In genomic region chr17:68332225-68332624, GRCm38 (mm10) we compare ENCODE assay signal across 25 mouse cellular contexts. TPM values are rescaled to one million over a fixed set of nuclear protein-coding genes. Genes with fewer than 3 reads are reported as not detected.
DNase-seq lines count a peak whose midpoint lies in the region; ATAC-seq and TF ChIP-seq lines count a peak whose summit lies in the region.
"Had no signal": no experiment of that assay in that cellular context is flagged by ENCODE, and none has a peak within 500 bp of the region (broad histone marks: within the 10 kb centered on the region; RNA-seq: fewer than 3 reads in every experiment).

No protein-coding gene starts in this region.

- no peak overlapping the region for H3K27ac ChIP-seq in kidney, adult 2 months (ENCODE audit: insufficient read depth, low read depth, low read length)
- no peak overlapping the region for H3K27ac ChIP-seq in lung, embryonic 14.5 days (ENCODE audit: low read depth)
- H3K27ac ChIP-seq in MEL (ENCODE audit: control insufficient read depth, low read depth, low read length) = no peak overlapping the region
- H3K27ac ChIP-seq in heart, embryonic 12.5 days (ENCODE audit: poor library complexity, severe bottlenecking) = no peak overlapping the region
- H3K27ac ChIP-seq: embryonic facial prominence, embryonic 12.5 days; hindbrain, embryonic 12.5 days; intestine, embryonic 15.5 days; liver, embryonic 15.5 days; midbrain, embryonic 10.5 days; neural tube, embryonic 13.5 days had no signal

- 82% methylated on average over 5 of the region's 5 CpGs for WGBS in kidney, adult 2 months
- WGBS in lung, embryonic 14.5 days = 79% methylated on average over 5 of the region's 5 CpGs
- 76% methylated on average over 5 of the region's 5 CpGs for WGBS in heart, embryonic 12.5 days

- no peak overlapping the region for H3K4me3 ChIP-seq in kidney, adult 2 months (ENCODE audit: insufficient read depth, low read depth, low read length)
- no peak overlapping the region for H3K4me3 ChIP-seq in lung, embryonic 14.5 days (ENCODE audit: low read depth, low read length)
- no peak overlapping the region for H3K4me3 ChIP-seq in MEL (ENCODE audit: control insufficient read depth in 1 of 2, insufficient read depth in 1 of 2, low read depth in 2 of 2, low read length in 2 of 2)
- H3K4me3 ChIP-seq in heart, embryonic 12.5 days = no peak overlapping the region
- H3K4me3 ChIP-seq: embryonic facial prominence, embryonic 12.5 days; hindbrain, embryonic 12.5 days; intestine, embryonic 15.5 days; liver, embryonic 15.5 days; midbrain, embryonic 10.5 days; neural tube, embryonic 13.5 days had no signal

- H3K9ac ChIP-seq in lung, embryonic 14.5 days = no peak overlapping the region
- H3K9ac ChIP-seq in MEL (ENCODE audit: control insufficient read depth, low read depth, low read length, poor library complexity, severe bottlenecking) = no peak overlapping the region
- H3K9ac ChIP-seq in heart, embryonic 12.5 days = no peak overlapping the region
- H3K9ac ChIP-seq: embryonic facial prominence, embryonic 12.5 days; hindbrain, embryonic 12.5 days; intestine, embryonic 15.5 days; liver, embryonic 15.5 days; neural tube, embryonic 13.5 days had no signal

- DNase-seq in kidney, adult 2 months = no peak
- no peak for DNase-seq in kidney, adult 9 months
- no peak for DNase-seq in lung, embryonic 14.5 days
- DNase-seq in lung, postnatal 10 days = no peak
- peak; percentile 4 for DNase-seq in MEL (ENCODE audit: low read depth, low spot score)
- DNase-seq in induced T-regulatory cell, adult 2 months (ENCODE audit: low read depth) = peak; percentile 0
- DNase-seq in urinary bladder, postnatal 4 days (ENCODE audit: low spot score in 2 of 2) = no peak
- DNase-seq: adrenal gland, postnatal 10 days; cerebellum, adult 2 months; gastrocnemius, postnatal 10 days; heart, adult 18-20 months; kidney, postnatal 4 days; left cerebral cortex, postnatal 4 days; lung, postnatal 4 days; thymus, adult 2 months had no signal

- H3K4me2 ChIP-seq in lung, embryonic 14.5 days = no peak overlapping the region
- H3K4me2 ChIP-seq in heart, embryonic 12.5 days = no peak overlapping the region
- H3K4me2 ChIP-seq: embryonic facial prominence, embryonic 12.5 days; hindbrain, embryonic 12.5 days; intestine, embryonic 15.5 days; liver, embryonic 15.5 days; neural tube, embryonic 13.5 days had no signal

- no peak for TF ChIP-seq POLR2A in kidney, adult 2 months (IDR thresholded peaks at IDR 0.05; ENCODE audit: low read depth, low read length)
- no peak for TF ChIP-seq POLR2A in MEL (IDR thresholded peaks at IDR 0.05; ENCODE audit: control insufficient read depth in 1 of 2, insufficient read depth in 1 of 2, low read depth in 1 of 2, low read length in 2 of 2, poor library complexity in 1 of 2)

- no peaks in the 10 kb centered on the region for H3K4me1 ChIP-seq in kidney, adult 2 months (ENCODE audit: control insufficient read depth, insufficient read depth, low read length)
- H3K4me1 ChIP-seq in lung, embryonic 14.5 days (ENCODE audit: insufficient read depth) = no peaks in the 10 kb centered on the region
- no peaks in the 10 kb centered on the region for H3K4me1 ChIP-seq in MEL (ENCODE audit: control insufficient read depth in 1 of 2, insufficient read depth in 2 of 2, low read length in 2 of 2)
- no peaks in the 10 kb centered on the region for H3K4me1 ChIP-seq in heart, embryonic 12.5 days (replicated peaks)
- H3K4me1 ChIP-seq: embryonic facial prominence, embryonic 12.5 days; hindbrain, embryonic 12.5 days; intestine, embryonic 15.5 days; liver, embryonic 15.5 days; midbrain, embryonic 10.5 days; neural tube, embryonic 13.5 days had no signal

- no peaks in the 10 kb centered on the region for H3K27me3 ChIP-seq in kidney, adult 2 months (replicated peaks; ENCODE audit: control insufficient read depth, insufficient read depth, low read length)
- H3K27me3 ChIP-seq in lung, embryonic 14.5 days (ENCODE audit: insufficient read depth, low read length) = no peaks in the 10 kb centered on the region
- H3K27me3 ChIP-seq in MEL (ENCODE audit: control insufficient read depth in 1 of 2, insufficient read depth in 2 of 2, low read length in 2 of 2) = no peaks in the 10 kb centered on the region
- no peaks in the 10 kb centered on the region for H3K27me3 ChIP-seq in heart, embryonic 12.5 days (replicated peaks)
- H3K27me3 ChIP-seq: embryonic facial prominence, embryonic 12.5 days; hindbrain, embryonic 12.5 days; intestine, embryonic 15.5 days; liver, embryonic 15.5 days; neural tube, embryonic 13.5 days had no signal

- no peak for TF ChIP-seq RAD21 in MEL (IDR thresholded peaks at IDR 0.05; ENCODE audit: low read depth, low read length)

- no peaks in the 10 kb centered on the region for H3K9me3 ChIP-seq in lung, embryonic 14.5 days (ENCODE audit: low read depth, low read length)
- H3K9me3 ChIP-seq in MEL (replicated peaks; ENCODE audit: insufficient read depth, low read length) = no peaks in the 10 kb centered on the region
- H3K9me3 ChIP-seq in heart, embryonic 12.5 days (replicated peaks) = 0 out of 2 replicates have a peak, but pooled peaks cover 5% of the 10 kb centered on the region
- H3K9me3 ChIP-seq: embryonic facial prominence, embryonic 12.5 days; hindbrain, embryonic 12.5 days; intestine, embryonic 15.5 days; liver, embryonic 15.5 days; midbrain, embryonic 10.5 days; neural tube, embryonic 13.5 days had no signal

- no peak for TF ChIP-seq EP300 in MEL (IDR thresholded peaks at IDR 0.05; ENCODE audit: low read depth in 1 of 2, low read length in 2 of 2)

- no peaks in the 10 kb centered on the region for H3K36me3 ChIP-seq in kidney, adult 2 months (ENCODE audit: control insufficient read depth, insufficient read depth, low read length)
- no peaks in the 10 kb centered on the region for H3K36me3 ChIP-seq in lung, embryonic 14.5 days (ENCODE audit: insufficient read depth)
- H3K36me3 ChIP-seq in MEL (ENCODE audit: control insufficient read depth in 1 of 2, insufficient read depth in 2 of 2, low read length in 2 of 2) = no peaks in the 10 kb centered on the region
- no peaks in the 10 kb centered on the region for H3K36me3 ChIP-seq in heart, embryonic 12.5 days
- H3K36me3 ChIP-seq: embryonic facial prominence, embryonic 12.5 days; hindbrain, embryonic 12.5 days; intestine, embryonic 15.5 days; liver, embryonic 15.5 days; midbrain, embryonic 10.5 days; neural tube, embryonic 13.5 days had no signal

- H3K79me2 ChIP-seq in MEL (ENCODE audit: control insufficient read depth, insufficient read depth, low read length, poor library complexity) = no peaks in the 10 kb centered on the region

- ATAC-seq in lung, embryonic 14.5 days (ENCODE audit: insufficient read depth) = no peak
- ATAC-seq in heart, embryonic 12.5 days (ENCODE audit: insufficient number of reproducible peaks, low FRiP score) = no peak
- ATAC-seq: forebrain, embryonic 16.5 days; intestine, embryonic 15.5 days had no signal

- 0 out of 2 replicates have a peak, but pooled peaks have one; percentile 11 for TF ChIP-seq CTCF in kidney, adult 2 months (conservative IDR thresholded peaks at IDR 0.05; ENCODE audit: insufficient read depth, insufficient read length, low read depth, low read length)
- peak; percentile 20; the same call in 1 of the 2 replicates for TF ChIP-seq CTCF in lung, embryonic 14.5 days (IDR thresholded peaks at IDR 0.05; ENCODE audit: low read depth)
- TF ChIP-seq CTCF in MEL (IDR thresholded peaks at IDR 0.05 in 2 of 3, conservative IDR thresholded peaks at IDR 0.05 in 1 of 3; ENCODE audit: control insufficient read depth in 1 of 3, insufficient read depth in 1 of 3, low read depth in 2 of 3, low read length in 3 of 3, poor library complexity in 1 of 3, severe bottlenecking in 1 of 3) = peak; percentile 16 to 27 (median 25); a peak in 4 of 6 replicates

TF ChIP-seq in MEL, 35 proteins besides CTCF, POLR2A, EP300 and RAD21:
- TF ChIP-seq SIN3A (IDR thresholded peaks at IDR 0.05; ENCODE audit: low read length) = no peak
- no peak for TF ChIP-seq ZMIZ1 (IDR thresholded peaks at IDR 0.05; ENCODE audit: low read depth, low read length)
- TF ChIP-seq POLR2AphosphoS5 (IDR thresholded peaks at IDR 0.05; ENCODE audit: borderline replicate concordance, low read depth, low read length) = no peak

RNA-seq across cellular contexts. Expression of gene L3mbtl4, which starts 58.6 kb away (rescaled TPM):
- 0.36 and 0.42 TPM in 2 replicates for polyA plus RNA-seq in kidney, adult 2 months (2012; rRNA removed)
- polyA plus RNA-seq in lung, embryonic 14.5 days (2014; fragmentation: Nextera tagmentation; extraction: Ambion mirVana) = 0.32 and 0.61 TPM in 2 replicates
- not detected in 2 replicates for total RNA-seq in MEL (2012; rRNA removed)
- polyA plus RNA-seq in MEL (2012; ENCODE audit: insufficient read depth in 1 of 2, insufficient read length in 2 of 2, low read depth in 1 of 2, low replicate concordance in 2 of 2, missing spikeins in 1 of 2) = not detected
- polyA plus RNA-seq in heart, embryonic 12.5 days (2016; fragmentation: Nextera tagmentation; extraction: Ambion mirVana) = 0.08 TPM in 1 of 2 replicates, not detected in the other
- polyA plus RNA-seq: C2C12; heart, embryonic 16.5 days; liver, embryonic 15.5 days; thymus, adult 2 months had no signal

Comparison
In these comparisons a context has a peak if more than half of its experiments do, and no peak if none do; other contexts are left out.
1. DNase-seq: peak in MEL (single experiment) and induced T-regulatory cell, adult 2 months (single experiment); none in kidney, adult 2 months (single experiment), kidney, adult 9 months (single experiment), lung, embryonic 14.5 days (single experiment), lung, postnatal 10 days (single experiment) and urinary bladder, postnatal 4 days (0 of 2).
2. Peak in every context shown above with its lines, with median percentiles within 50 percentile points of each other: CTCF ChIP-seq.